Mouse (Mus musculus) cerebellum, adult 18-20 months (tissue): ENCODE data around the gene Nr2f1.

Experiments used
- DNase-seq, 2 experiments: peaks; one replicate each; pipeline ENCODE4 v3.0.0; 2021

Gene Nr2f1

GRCm38 (mm10) chr13:78198871-78199641 lies 501 bp downstream of the Nr2f1 start:
- DNase-seq = peak; percentile 65 to 80

- DNase-seq = peak in 1 of 2 experiments; percentile 71
These were observed 1.1 kb downstream of the Nr2f1 start for GRCm38 (mm10) chr13:78198391-78198870.

GRCm38 (mm10) chr13:78197819-78198390 lies 1.7 kb downstream of the Nr2f1 start:
- peak; percentile 70 to 76 for DNase-seq

DNA sequence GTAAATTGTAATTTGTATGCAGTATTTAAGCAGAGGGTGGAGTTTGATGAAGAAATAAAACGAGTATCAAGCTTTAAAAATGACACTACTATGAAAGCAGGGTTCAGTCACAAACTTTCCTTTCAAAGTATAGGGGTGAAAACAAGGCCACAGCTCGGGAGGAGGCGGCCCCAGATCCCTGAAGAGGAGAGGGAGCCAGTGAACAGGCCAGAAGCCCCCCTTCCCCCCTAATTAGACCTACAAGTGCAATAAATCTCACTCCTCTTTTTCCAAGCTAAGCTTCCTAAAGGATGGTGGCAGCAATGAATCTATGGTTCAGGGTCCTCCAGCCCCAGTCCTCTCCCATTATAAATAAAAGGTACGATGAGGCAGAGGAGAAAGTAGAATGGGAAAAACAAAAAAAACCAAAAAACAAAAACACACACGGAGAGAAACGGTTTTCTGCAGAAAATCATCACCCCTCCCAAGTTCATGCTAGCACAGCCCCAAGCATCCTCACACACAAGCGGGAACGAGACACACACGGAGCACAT lies 2.2 kb downstream of the Nr2f1 start:
- peak in 1 of 2 experiments; percentile 40 for DNase-seq

GRCm38 (mm10) chr13:78196236-78196796 lies 3.2 kb downstream of the Nr2f1 start:
- DNase-seq = peak in 1 of 2 experiments; percentile 25

DNA sequence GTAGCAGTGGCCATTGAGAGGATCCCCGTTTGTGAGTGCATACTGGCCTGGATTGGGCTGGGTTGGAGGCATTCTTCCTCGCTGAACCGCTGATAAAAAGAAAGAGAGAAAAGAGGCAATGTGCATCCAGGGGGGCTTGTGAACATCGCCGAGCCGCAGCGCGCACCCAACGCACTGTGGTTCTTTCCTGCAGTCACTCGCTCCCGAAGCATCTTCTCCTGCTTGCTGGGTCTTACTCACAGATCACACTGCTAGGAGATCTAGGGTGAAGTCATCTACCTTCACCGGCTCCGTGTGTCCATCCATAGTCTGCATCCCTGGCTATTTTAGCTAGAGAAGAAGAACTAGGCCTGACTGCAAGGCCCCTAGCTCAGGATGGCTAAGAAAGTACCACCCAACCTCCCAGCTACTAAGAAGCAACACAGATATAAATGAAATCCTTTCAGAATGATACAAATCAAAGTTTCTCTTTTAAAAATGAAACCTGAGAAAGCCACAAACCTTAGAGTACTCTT lies 3.9 kb downstream of the Nr2f1 start:
- DNase-seq = no peak

- DNase-seq = peak; percentile 55 to 76
These were observed 4.5 kb downstream of the Nr2f1 start for GRCm38 (mm10) chr13:78194850-78195600.

DNA sequence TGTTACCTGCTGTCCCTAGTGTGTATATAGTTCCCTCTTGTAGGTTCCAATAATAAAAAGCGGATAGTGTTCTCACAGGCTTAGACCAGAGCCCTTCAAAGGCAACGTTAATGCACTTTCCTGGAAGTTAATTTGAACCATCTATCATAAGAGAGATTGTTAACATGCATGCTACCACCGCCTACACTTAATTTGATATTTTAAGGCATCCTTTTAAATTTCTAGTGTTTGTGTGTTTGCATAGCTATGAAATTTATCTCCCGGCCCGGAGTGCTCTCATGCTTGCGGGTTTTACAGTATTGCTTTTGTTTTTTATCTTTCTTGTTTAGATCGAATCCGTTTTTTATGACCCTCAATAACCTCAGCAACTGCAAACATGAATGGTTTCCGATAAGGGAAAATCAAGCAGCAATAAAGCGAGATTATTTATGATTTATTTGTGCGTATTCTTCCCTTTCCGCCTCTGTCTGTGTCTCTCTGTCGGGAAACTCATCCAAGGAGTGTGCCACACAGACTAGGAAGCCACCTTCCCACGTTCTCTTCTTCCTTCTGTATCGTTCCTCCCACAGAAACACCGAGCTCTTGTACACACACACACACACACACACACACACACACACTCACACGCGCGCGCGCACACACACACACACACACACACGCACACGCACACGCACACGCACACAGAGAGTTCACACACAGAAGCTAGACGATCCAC lies 5.3 kb downstream of the Nr2f1 start:
- no peak for DNase-seq

DNA sequence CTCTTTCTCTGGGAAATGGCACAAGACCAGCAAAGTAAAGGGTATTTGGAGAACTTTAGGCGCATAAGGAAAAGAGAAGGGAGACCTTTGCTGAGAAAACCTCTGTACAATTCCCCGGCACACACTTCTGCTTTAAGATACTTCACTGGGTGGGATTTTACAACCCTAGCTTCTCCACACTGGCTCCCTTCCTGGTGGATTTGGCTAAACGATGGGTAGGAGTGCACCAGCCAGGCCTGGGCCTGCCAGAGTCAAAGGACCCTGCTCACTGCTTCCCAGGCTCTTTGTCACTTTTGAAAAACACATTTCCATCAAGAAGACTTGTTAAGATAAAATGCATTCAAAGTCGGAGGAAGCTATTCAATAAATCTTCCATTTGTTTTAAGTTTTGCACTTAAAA lies 6.3 kb downstream of the Nr2f1 start:
- no peak for DNase-seq

DNA sequence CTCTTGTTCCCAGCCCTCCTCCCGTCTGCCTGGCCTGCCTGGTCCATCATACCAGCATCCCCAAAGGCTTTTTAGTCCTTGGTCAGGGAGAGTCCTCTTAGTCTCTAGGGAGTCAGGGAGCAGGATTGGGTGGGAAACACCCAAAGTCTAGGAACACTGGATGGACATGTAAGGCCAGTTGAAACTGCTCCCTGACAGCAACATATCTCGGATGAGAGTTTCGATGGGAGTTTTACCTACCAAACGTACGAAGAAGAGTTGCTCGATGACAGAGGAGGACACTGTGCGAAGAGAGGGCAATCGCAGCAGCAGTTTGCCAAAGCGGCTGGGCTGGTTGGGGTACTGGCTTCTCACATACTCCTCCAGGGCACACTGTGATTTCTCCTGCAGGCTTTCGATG lies 10.0 kb downstream of the Nr2f1 start:
- DNase-seq = peak in 1 of 2 experiments; percentile 38

DNA sequence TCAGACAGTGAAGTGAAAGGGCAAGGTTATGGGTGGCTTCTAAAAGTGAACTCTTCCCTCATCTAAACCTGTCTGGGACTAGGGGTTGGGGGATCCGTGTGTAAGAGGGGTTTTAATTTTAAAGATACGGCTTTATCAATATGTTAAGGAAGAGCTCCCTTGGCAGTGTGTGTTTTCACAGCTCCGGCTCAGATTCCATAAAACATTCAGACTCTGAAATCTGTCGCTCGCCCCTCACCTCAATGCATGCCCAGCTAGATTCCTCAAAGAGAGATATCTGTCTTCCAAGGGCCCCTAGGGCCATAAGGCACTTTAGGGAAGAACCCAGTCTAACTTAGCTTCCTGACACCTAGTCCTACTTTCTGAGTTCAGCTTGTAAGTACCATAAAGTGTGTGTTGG lies 11.7 kb downstream of the Nr2f1 start:
- DNase-seq = no peak

DNA sequence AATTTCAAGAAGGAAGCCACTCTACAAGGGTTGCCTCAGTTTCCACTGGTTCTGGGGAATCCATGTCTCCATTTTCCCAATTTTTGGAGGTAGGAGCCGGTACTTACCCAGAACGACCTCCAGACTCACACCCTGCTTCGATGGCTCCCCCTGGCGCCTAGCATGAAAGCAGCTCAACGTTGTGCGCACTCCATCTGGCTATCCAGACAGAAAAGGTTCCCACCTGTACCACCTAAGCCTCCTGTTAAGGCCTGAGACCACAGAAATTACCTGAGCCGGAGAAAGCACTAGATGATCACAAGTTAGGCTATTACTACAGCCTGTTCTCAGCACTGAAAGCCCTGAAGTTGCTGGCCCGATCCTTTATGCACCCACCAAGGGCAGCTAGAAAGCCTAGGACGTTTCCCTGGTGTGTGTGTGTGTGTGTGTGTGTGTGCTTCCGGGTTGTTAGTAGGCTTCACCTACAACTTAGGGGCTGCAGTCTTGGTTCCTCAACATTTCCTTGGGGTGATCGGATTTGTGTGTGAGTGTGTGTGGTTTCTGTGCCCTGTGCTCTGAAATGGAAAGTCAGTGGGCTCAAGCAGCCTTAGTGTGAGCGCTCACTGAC lies 13.1 kb downstream of the Nr2f1 start:
- DNase-seq = peak in 1 of 2 experiments; percentile 25

DNA sequence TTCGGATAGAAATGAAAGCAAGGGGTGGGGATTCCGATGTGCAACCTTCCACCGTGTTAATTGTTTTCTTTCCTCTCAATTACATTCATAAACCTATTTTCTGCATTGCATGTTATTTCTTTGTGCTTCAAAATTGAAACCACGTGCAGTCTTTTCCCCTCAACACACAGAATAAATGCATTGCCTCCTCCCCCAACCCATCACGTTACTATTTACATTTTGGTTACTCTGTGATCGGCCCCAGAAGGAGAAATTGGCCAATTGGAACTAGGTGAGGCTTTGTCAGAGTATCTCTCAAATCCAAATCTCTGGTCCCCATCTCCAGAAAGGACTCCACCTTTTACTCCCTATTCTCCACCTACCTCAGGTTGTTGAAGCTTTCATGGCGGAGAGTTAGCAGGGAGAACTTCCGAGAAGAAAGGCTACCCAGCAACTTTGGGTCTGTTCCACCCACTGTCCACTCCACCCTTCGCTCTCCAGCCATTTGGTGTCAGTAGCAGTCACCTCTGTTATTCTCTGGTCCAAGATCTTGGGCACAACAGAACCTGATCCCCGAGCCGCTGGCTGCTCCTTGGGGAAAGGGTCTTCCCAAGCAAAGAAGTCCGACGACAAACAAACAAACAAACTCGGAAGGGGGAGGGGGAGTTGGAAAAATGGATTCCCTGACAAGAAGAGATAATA lies 14.6 kb downstream of the Nr2f1 start:
- DNase-seq = peak in 1 of 2 experiments; percentile 2

- DNase-seq = no peak
These were observed 15.6 kb downstream of the Nr2f1 start for GRCm38 (mm10) chr13:78183986-78184385.

- DNase-seq = no peak
These were observed 16.6 kb downstream of the Nr2f1 start for GRCm38 (mm10) chr13:78183004-78183403.

DNA sequence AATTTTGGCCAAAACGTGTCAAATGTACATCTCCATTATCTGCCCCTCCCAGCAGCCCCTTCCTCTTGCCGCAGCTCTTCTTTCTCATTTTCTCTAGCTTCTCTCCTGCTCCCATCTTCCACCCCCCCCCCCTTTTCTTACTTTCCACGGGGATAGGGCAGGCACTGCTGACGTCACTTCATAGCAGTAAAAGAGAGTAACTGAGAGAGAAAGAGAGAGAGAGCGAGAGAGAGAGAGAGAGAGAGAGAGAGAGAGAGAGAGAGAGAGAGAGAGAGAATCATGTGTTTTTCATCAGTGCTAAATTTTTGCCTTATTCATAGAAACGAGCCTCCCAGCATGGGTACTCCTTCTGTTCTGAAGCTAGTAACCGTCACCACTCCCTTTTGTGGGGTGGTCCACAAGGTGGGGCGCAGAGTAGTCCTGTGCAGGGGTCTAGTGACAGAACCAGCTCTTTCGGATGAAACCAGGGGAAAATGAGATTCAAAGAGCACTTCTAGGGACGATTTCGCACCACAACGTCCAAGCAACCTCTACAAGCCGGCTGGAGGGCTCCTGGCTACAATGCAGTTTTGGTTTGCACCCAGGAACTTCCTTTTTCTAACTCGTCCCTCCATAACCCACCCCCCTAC lies 17.5 kb downstream of the Nr2f1 start:
- peak in 1 of 2 experiments; percentile 30 for DNase-seq

- peak; percentile 59 to 61 for DNase-seq
These were observed 18.3 kb downstream of the Nr2f1 start for GRCm38 (mm10) chr13:78181071-78181929.

DNA sequence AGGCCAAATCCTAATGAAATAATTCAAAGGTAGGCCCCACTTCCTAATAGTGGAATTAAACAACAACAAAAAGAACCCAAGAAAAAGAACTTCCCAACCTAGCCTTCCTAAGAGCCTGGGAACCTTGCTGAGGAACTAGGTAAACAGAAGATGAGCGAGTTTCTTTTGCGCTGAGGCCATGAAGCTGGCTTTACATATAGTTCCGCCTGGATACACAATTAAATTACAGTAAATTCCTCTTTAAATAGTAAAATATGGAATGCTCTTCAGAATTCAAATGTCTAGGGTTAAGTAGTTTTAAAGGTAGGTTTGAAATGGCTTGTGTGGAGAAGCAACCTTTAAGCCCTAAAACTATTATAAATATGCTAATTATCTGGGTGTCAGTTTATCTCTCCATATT lies 19.3 kb downstream of the Nr2f1 start:
- DNase-seq = no peak

- DNase-seq = peak; percentile 48 to 53
These were observed 20.1 kb downstream of the Nr2f1 start for GRCm38 (mm10) chr13:78179312-78180097.
